Mouse (Mus musculus): ENCODE measurements at regions not wholly inside any gene's neighbourhood (a gene's known extent, or its start where the extent isn't known, plus 50 kb on each side); places are given as distances from the start of the nearest gene placed in this dataset.

GRCm38 (mm10) chr8:26828311-26828909, 148.7 kb upstream of the Zfp703 start:
- no peaks in the 10 kb centered on the region for H3K9me3 ChIP-seq (replicated peaks; ENCODE audit: low read length)
- no peak for DNase-seq (ENCODE audit: extremely low read depth)
- no peak overlapping the region for H3K4me3 ChIP-seq (replicated peaks in 1 of 3; ENCODE audit: low read depth in 2 of 3, low read length in 2 of 3, poor library complexity in 1 of 3)
- H3K27me3 ChIP-seq (replicated peaks) = no peaks in the 10 kb centered on the region
- H3K9ac ChIP-seq (ENCODE audit: insufficient read depth, low read depth) = no peak overlapping the region
- H3K4me2 ChIP-seq (ENCODE audit: insufficient read depth, low read depth, poor library complexity, severe bottlenecking) = no peak overlapping the region
- H3K4me1 ChIP-seq (ENCODE audit: control insufficient read depth in 1 of 2, insufficient read depth in 2 of 2) = peaks cover 5 to 26% of the 10 kb centered on the region in 2 experiments
- TF ChIP-seq ELF1 (IDR thresholded peaks at IDR 0.05; ENCODE audit: low read depth, low read length) (no peak), MAZ (IDR thresholded peaks at IDR 0.05; ENCODE audit: low read depth, low read length) (no peak), KAT2A (IDR thresholded peaks at IDR 0.05; ENCODE audit: insufficient replicate concordance, low read length) (no peak), ZC3H11A (IDR thresholded peaks at IDR 0.05; ENCODE audit: low read depth, low read length) (no peak)
- dilution Hi-C loops (cut with MboI; ENCODE audit: extremely low pct_ligation_motif_present, extremely low pct_unique_long_range_greater_than_20kb, low sequenced_read_pairs) (no loop called here), in situ Hi-C loops (cut with MboI; ENCODE audit: low pct_ligation_motif_present, low pct_unique_long_range_greater_than_20kb, low sequenced_read_pairs) (no loop called here)
- no peak overlapping the region for H3K27ac ChIP-seq (ENCODE audit: insufficient read depth, low read depth)
- no peaks in the 10 kb centered on the region for H3K36me3 ChIP-seq (replicated peaks in 1 of 2; ENCODE audit: control insufficient read depth in 1 of 2, insufficient read depth in 1 of 2, low read length in 1 of 2)
- no peaks in the 10 kb centered on the region for H3K79me2 ChIP-seq (replicated peaks; ENCODE audit: control insufficient read depth, extremely low read depth, insufficient read depth, poor library complexity, severe bottlenecking)

GRCm38 (mm10) chr8:26829313-26829712, 147.8 kb upstream of the Zfp703 start:
- no peak for TF ChIP-seq E2F4 (IDR thresholded peaks at IDR 0.05; ENCODE audit: insufficient replicate concordance, low read depth, low read length)
- TF ChIP-seq MAFK (IDR thresholded peaks at IDR 0.05; ENCODE audit: insufficient replicate concordance, low read length) = no peak
- TF ChIP-seq ELF1 (IDR thresholded peaks at IDR 0.05; ENCODE audit: low read depth, low read length) = no peak
- Histone ChIP-seq H3K4me2 (ENCODE audit: insufficient read depth, low read depth, poor library complexity, severe bottlenecking) (no peak overlapping the region), H3K9ac (ENCODE audit: insufficient read depth, low read depth) (no peak overlapping the region), H3K36me3 (replicated peaks in 1 of 2; ENCODE audit: control insufficient read depth in 1 of 2, insufficient read depth in 1 of 2, low read length in 1 of 2) (no peaks in the 10 kb centered on the region), H3K9me3 (replicated peaks; ENCODE audit: low read length) (no peaks in the 10 kb centered on the region), H3K4me3 (replicated peaks in 1 of 3; ENCODE audit: low read depth in 2 of 3, low read length in 2 of 3, poor library complexity in 1 of 3) (no peak overlapping the region), H3K27ac (ENCODE audit: insufficient read depth, low read depth) (no peak overlapping the region), H3K27me3 (replicated peaks) (no peaks in the 10 kb centered on the region), H3K79me2 (replicated peaks; ENCODE audit: control insufficient read depth, extremely low read depth, insufficient read depth, poor library complexity, severe bottlenecking) (no peaks in the 10 kb centered on the region), H3K4me1 (ENCODE audit: control insufficient read depth in 1 of 2, insufficient read depth in 2 of 2) (peaks cover 3 to 33% of the 10 kb centered on the region in 2 experiments)
- DNase-seq (ENCODE audit: extremely low read depth) = no peak
- dilution Hi-C loops (cut with MboI; ENCODE audit: extremely low pct_ligation_motif_present, extremely low pct_unique_long_range_greater_than_20kb, low sequenced_read_pairs) = no loop called here
- in situ Hi-C loops (cut with MboI; ENCODE audit: low pct_ligation_motif_present, low pct_unique_long_range_greater_than_20kb, low sequenced_read_pairs) = no loop called here

- Histone ChIP-seq H3K79me2 (replicated peaks; ENCODE audit: control insufficient read depth, extremely low read depth, insufficient read depth, poor library complexity, severe bottlenecking) (no peaks in the 10 kb centered on the region), H3K4me1 (ENCODE audit: control insufficient read depth in 1 of 2, insufficient read depth in 2 of 2) (peaks cover 8 to 49% of the 10 kb centered on the region in 2 experiments), H3K27ac (ENCODE audit: insufficient read depth, low read depth) (no peak overlapping the region), H3K4me3 (replicated peaks in 1 of 3; ENCODE audit: low read depth in 2 of 3, low read length in 2 of 3, poor library complexity in 1 of 3) (no peak overlapping the region), H3K9me3 (replicated peaks; ENCODE audit: low read length) (no peaks in the 10 kb centered on the region), H3K9ac (ENCODE audit: insufficient read depth, low read depth) (no peak overlapping the region), H3K36me3 (replicated peaks in 1 of 2; ENCODE audit: control insufficient read depth in 1 of 2, insufficient read depth in 1 of 2, low read length in 1 of 2) (no peaks in the 10 kb centered on the region), H3K27me3 (replicated peaks) (no peaks in the 10 kb centered on the region), H3K4me2 (ENCODE audit: insufficient read depth, low read depth, poor library complexity, severe bottlenecking) (no peak overlapping the region)
- in situ Hi-C loops (cut with MboI; ENCODE audit: low pct_ligation_motif_present, low pct_unique_long_range_greater_than_20kb, low sequenced_read_pairs) = no loop called here
- dilution Hi-C loops (cut with MboI; ENCODE audit: extremely low pct_ligation_motif_present, extremely low pct_unique_long_range_greater_than_20kb, low sequenced_read_pairs) = no loop called here
- no peak for DNase-seq (ENCODE audit: extremely low read depth)
- peak; percentile 10 for TF ChIP-seq RAD21 (IDR thresholded peaks at IDR 0.05; ENCODE audit: low read depth, low read length)
- no peak for TF ChIP-seq GABPA (IDR thresholded peaks at IDR 0.05; ENCODE audit: insufficient replicate concordance, low read depth, low read length)
- peak in 1 of 2 experiments; percentile 32; a peak in 2 of 4 replicates for TF ChIP-seq CTCF (conservative IDR thresholded peaks at IDR 0.05 in 1 of 2, IDR thresholded peaks at IDR 0.05 in 1 of 2; ENCODE audit: low read depth in 2 of 2, low read length in 2 of 2)
These were observed 146.0 kb upstream of the Zfp703 start for GRCm38 (mm10) chr8:26831148-26831547.
